Mouse (Mus musculus): ENCODE data around the gene Tmem170b.
"Not testable (repeated sequence)": the region's sequence is repeated elsewhere in the genome, so short reads cannot be mapped to it uniquely, and the experiment has no call there.

Tmem170b gene

GRCm38 (mm10) chr13:41669951-41670350 is 64.2 kb downstream of the Tmem170b start:
- DNase-seq (ENCODE audit: low spot score), result no peak

DNA sequence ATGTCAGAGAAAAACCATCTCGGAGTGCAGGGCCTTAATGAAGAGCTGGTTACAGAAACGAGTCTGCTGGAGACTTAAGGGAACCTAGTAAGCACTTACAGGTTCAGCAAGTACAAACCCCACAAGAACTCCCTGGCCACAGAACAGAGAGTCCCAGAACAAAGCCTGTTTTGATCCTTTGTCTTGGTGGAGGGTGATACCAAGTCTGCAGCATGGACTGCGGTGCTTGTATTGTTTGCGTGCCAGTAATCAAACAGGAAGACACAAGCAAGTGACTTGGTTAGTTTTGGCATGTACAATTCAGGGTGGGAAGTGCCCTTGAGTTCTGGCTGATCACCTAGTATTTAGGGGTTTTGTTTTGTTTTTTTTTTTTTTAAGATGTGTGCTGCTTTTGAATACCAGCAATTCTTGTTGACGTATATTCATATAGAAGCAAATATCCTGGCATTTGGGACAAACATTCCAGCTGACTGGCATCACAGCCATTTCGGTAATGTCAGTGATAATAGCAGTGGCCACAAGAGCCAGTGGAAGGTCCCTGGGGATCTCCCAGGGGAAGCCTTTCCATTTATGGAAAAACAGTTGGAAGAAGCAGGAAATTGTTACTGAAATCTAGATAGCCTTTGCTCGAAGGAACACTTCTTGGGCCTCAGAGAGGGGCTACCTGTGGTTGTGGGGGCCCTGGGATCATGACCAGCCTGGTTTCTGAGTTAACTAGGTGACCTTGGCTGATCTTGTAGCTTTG is 64.9 kb downstream of the Tmem170b start:
- no peak for DNase-seq (ENCODE audit: low spot score)

- DNase-seq (ENCODE audit: low spot score), result no peak
These were observed 65.5 kb downstream of the Tmem170b start for GRCm38 (mm10) chr13:41671136-41671705.

DNA sequence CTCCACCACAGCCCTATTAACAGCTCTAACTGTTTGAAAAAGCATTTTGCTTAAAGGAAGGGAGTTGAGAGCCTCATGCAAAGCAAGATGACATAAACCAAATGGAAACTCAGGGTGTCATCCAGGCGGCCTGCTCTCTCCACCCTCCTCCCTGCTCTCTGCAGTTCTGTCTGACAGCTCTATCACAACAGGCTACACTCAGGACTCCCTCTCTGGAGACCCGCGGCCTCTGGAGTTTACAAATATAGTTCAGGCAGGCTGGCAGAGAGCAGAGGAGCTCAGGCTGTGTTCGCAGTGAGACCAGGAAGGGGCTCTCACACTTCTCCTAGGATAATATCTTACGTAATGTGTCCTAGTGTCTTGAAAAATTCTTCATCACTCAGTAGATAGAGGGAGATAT is 67.2 kb downstream of the Tmem170b start:
- not testable (repeated sequence) for DNase-seq (ENCODE audit: low spot score)

DNA sequence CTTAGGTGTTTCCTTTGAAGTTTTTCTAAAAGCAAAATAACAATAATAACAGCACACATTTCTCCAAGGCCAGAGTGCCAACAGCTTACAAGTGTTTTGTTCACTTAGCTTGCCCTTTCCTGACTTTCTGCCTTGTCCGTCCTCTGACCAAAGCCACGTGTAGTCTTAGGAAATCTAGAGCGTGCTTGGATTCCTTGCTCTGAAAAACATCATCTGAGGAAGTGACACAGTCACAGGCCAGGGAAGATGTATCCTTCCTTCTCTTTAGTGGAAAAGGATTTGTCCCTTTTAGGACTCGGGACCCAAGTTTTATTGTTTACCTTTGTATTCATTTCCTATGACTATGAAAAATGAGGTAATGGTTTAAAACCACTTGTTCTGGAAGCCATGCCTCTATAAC is 67.8 kb downstream of the Tmem170b start:
- DNase-seq (ENCODE audit: low spot score), result no peak

GRCm38 (mm10) chr13:41674608-41675007 is 68.9 kb downstream of the Tmem170b start:
- DNase-seq (ENCODE audit: low spot score), result not testable (repeated sequence)

DNA sequence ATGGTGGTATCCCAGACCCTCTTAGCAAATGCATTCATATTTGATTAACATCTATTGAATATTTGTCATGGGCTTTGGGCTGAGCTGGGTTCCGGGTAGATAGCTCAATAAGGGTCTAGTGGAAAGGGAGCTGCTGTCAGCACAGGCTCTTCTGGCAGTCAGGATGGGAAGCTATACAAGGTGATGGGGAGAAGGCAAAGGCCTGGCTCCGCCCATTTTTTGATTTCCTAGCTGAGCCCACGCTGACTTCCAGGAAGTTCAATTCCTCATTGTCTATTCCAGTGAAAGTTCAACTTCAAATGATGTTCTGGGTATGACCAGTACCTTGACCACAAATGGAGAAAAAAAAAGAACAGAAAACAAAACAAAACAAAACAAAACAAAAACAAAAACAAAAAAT is 69.8 kb downstream of the Tmem170b start:
- DNase-seq (ENCODE audit: low spot score), result no peak

DNA sequence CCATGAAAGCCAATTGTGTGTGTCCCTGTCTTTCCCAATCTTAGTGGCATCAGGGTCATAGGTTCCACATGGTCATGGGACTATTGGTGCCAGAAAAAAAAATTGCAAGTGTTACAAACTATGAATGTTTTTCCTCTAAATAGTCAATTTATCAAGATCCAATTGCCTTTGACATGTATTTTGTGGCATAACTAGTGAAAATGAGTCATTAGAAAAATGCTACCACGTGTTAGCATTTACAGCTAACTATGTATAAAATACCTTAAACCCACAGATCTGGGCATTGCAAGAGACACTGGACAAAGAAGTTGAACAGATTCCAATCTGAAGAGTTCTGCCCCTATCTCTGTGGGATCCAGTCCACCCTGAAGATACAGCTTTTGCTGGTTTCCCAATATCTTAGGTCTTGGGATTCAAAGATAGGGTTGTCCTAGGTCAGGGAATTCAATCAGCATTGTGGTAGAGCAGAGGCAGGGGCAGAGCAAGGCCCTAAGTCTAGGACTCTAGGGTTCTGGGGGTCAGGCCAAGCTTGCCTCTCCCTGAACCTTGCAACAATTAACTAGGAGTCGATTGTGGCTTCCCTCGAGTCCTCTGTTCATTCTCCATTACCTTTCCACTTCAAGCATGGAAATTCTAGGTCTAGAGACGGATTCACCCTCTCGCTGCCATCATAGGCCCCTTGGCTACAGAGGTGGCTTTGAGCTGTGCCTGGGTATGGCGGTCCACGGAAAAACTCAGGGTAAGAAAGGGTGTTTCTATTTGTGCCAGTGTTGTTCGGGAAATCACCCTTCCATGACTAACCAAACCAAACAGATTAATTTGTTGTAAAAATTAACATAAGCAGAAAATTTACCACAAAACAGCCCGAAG is 70.5 kb downstream of the Tmem170b start:
- DNase-seq (ENCODE audit: low spot score), result no peak

GRCm38 (mm10) chr13:41676836-41677186 is 71.1 kb downstream of the Tmem170b start:
- no peak for DNase-seq (ENCODE audit: low spot score)

GRCm38 (mm10) chr13:41680854-41681549 is 75.3 kb downstream of the Tmem170b start:
- DNase-seq (ENCODE audit: low spot score), result no peak

GRCm38 (mm10) chr13:41682341-41683119 is 76.8 kb downstream of the Tmem170b start:
- DNase-seq (ENCODE audit: low spot score), result no peak

- DNase-seq (ENCODE audit: low spot score), result no peak
These were observed 77.8 kb downstream of the Tmem170b start for GRCm38 (mm10) chr13:41683356-41684012.

GRCm38 (mm10) chr13:41685499-41685898 is 79.8 kb downstream of the Tmem170b start:
- no peak for DNase-seq (ENCODE audit: low spot score)

- DNase-seq (ENCODE audit: low spot score), result no peak
These were observed 83.3 kb downstream of the Tmem170b start for GRCm38 (mm10) chr13:41689055-41689454.

- no peak for DNase-seq (ENCODE audit: low spot score)
These were observed 83.9 kb downstream of the Tmem170b start for GRCm38 (mm10) chr13:41689598-41690045.
